Mouse (Mus musculus) myocyte (in vitro differentiated cells): ENCODE data around the gene Ccdc9b.

Source experiments
- MYOG ChIP-seq, 3 experiments: IDR thresholded peaks; one replicate each; pipeline ENCODE4 v1.6.1; 2011; ENCODE audit warnings: control low read depth in 2 of 3, low read depth in 2 of 3, mild to moderate bottlenecking in 2 of 3; ENCODE audit not compliant: insufficient read length in 2 of 3, control insufficient read depth in 1 of 3, insufficient read depth in 1 of 3
- POLR2A ChIP-seq: IDR thresholded peaks from one replicate; pipeline ENCODE4 v1.6.1; 2011; ENCODE audit warnings: low read depth, mild to moderate bottlenecking, control low read depth, moderate library complexity; ENCODE audit not compliant: insufficient read length
- POLR2AphosphoS2 ChIP-seq: IDR thresholded peaks from one replicate; pipeline ENCODE4 v1.6.1; 2011; ENCODE audit warnings: low read depth, control low read depth; ENCODE audit not compliant: insufficient read length

DNA sequence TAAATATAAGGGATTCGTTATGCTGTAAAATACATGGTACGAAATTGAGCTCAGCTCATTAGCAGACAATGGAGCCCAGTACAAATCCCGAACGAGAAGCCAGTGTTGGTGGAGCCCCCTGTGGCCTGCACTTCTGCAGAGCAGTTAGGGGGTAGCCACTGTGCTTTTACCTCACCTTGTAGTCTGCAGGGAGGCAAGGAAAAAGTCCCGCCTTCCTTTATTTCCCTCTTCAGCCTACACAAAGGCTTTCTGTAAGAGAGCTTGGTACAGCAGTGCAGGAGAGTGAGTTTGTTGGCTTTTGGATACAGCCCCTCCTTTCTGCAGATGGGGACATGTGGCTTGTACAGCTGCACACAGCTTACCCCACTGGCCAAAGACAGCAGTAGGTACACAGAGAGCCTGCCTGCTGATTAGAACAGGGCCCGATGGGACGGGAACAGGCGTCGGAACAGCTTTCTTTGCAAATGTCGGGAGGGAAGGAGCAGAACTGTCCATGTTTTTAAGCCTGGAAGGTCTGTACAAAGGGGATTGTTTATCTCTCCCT lies 13.0 kb downstream of the Ccdc9b start:
- TF ChIP-seq MYOG (IDR thresholded peaks at IDR 0.05; ENCODE audit: control insufficient read depth in 1 of 3, insufficient read depth in 1 of 3, insufficient read length in 2 of 3, low read depth in 2 of 3) (no peak), POLR2A (no peak), POLR2AphosphoS2 (no peak)
